Mouse (Mus musculus): ENCODE data around the gene Ugt8a. TPM values are rescaled to one million over a fixed set of nuclear protein-coding genes. Genes with fewer than 3 reads are reported as not detected.

Ugt8a gene
- total and polyA plus RNA-seq, 3 experiments: 0.08 TPM; not detected in 2

DNA sequence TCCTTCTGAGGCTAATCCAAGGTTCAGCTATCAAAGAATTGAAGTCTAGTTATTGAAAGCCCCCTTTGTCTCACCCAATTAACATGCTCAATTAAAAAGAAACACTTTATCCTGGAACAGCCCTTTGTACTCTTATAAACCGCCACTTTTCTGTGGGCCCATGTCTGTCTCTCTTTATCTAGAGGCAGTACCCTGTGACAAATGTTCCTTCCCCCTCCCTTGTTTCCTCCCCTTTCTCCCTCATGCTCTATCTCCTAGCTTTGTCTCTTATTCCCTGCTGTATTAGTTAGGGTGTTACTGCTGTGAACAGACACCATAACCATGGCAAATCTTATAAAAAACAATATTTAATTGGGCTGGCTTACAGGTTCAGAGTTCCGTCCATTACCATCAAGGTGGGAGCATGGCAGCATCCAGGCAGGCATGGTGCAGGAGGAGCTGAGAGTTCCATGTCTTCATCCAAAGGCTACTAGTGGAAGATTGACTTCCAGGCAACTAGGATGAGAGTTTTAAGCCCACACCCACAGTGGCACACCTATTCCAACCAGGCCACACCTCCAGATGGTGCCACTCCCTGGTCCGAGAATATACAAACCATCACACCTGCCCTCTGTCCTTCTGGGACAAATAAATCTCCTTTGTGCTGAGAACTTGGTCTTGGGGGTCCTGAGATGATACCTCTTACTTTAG is 17.9 kb upstream of the Ugt8a start:
- 67% methylated on average over 3 of the region's 3 CpGs for WGBS

GRCm38 (mm10) chr3:125954881-125955280 is 16.5 kb upstream of the Ugt8a start:
- Histone ChIP-seq H3K27ac (no peak overlapping the region), H3K4me3 (no peak overlapping the region), H3K4me1 (ENCODE audit: control insufficient read depth, insufficient read depth, low read length) (no peaks in the 10 kb centered on the region), H3K79me2 (replicated peaks; ENCODE audit: control insufficient read depth, insufficient read depth, low read length) (no peaks in the 10 kb centered on the region), H3K9ac (ENCODE audit: low read depth, low read length) (no peak overlapping the region), H3K36me3 (ENCODE audit: control insufficient read depth, insufficient read depth, low read length) (no peaks in the 10 kb centered on the region), H3K27me3 (ENCODE audit: control insufficient read depth, insufficient read depth, low read length) (no peaks in the 10 kb centered on the region)
- intact Hi-C loops (cut with DNase I): no loop called here
- WGBS: 53% methylated on average over 1 of the region's 1 CpGs
- TF ChIP-seq EP300 (IDR thresholded peaks at IDR 0.05; ENCODE audit: insufficient read depth, low read depth, low read length) (no peak), CTCF (IDR thresholded peaks at IDR 0.05) (no peak), POLR2A (IDR thresholded peaks at IDR 0.05; ENCODE audit: insufficient read depth, low read depth, low read length) (no peak)
- no peak for DNase-seq

More for the DNA sequence above, 17.9 kb upstream of the Ugt8a start:
- Histone ChIP-seq H3K27me3 (ENCODE audit: control insufficient read depth, insufficient read depth, low read length) (no peaks in the 10 kb centered on the region), H3K27ac (no peak overlapping the region), H3K4me3 (no peak overlapping the region), H3K36me3 (ENCODE audit: control insufficient read depth, insufficient read depth, low read length) (no peaks in the 10 kb centered on the region), H3K4me1 (ENCODE audit: control insufficient read depth, insufficient read depth, low read length) (no peaks in the 10 kb centered on the region), H3K9ac (ENCODE audit: low read depth, low read length) (no peak overlapping the region), H3K79me2 (replicated peaks; ENCODE audit: control insufficient read depth, insufficient read depth, low read length) (no peaks in the 10 kb centered on the region)
- no peak for TF ChIP-seq CTCF (IDR thresholded peaks at IDR 0.05)
- no peak for TF ChIP-seq POLR2A (IDR thresholded peaks at IDR 0.05; ENCODE audit: insufficient read depth, low read depth, low read length)
- TF ChIP-seq EP300 (IDR thresholded peaks at IDR 0.05; ENCODE audit: insufficient read depth, low read depth, low read length): no peak
- intact Hi-C loops (cut with DNase I): no loop called here
- DNase-seq: no peak

GRCm38 (mm10) chr3:125940811-125941210 is 2.4 kb upstream of the Ugt8a start:
- intact Hi-C loops (cut with DNase I): no loop called here
- Histone ChIP-seq H3K9ac (ENCODE audit: low read depth, low read length) (no peak overlapping the region), H3K36me3 (ENCODE audit: control insufficient read depth, insufficient read depth, low read length) (no peaks in the 10 kb centered on the region), H3K79me2 (replicated peaks; ENCODE audit: control insufficient read depth, insufficient read depth, low read length) (no peaks in the 10 kb centered on the region), H3K4me1 (ENCODE audit: control insufficient read depth, insufficient read depth, low read length) (no peaks in the 10 kb centered on the region; the same call in 1 of the 2 replicates), H3K4me3 (no peak overlapping the region), H3K27ac (no peak overlapping the region), H3K27me3 (ENCODE audit: control insufficient read depth, insufficient read depth, low read length) (peaks cover 8% of the 10 kb centered on the region; the same call in 1 of the 2 replicates)
- DNase-seq: no peak
- TF ChIP-seq CTCF (IDR thresholded peaks at IDR 0.05) (no peak), POLR2A (IDR thresholded peaks at IDR 0.05; ENCODE audit: insufficient read depth, low read depth, low read length) (no peak), EP300 (IDR thresholded peaks at IDR 0.05; ENCODE audit: insufficient read depth, low read depth, low read length) (no peak)
- 63% methylated on average over 3 of the region's 3 CpGs for WGBS

- H3K9ac ChIP-seq (ENCODE audit: low read depth, low read length): no peak overlapping the region
- TF ChIP-seq POLR2A (IDR thresholded peaks at IDR 0.05; ENCODE audit: insufficient read depth, low read depth, low read length): no peak
- no peak for TF ChIP-seq EP300 (IDR thresholded peaks at IDR 0.05; ENCODE audit: insufficient read depth, low read depth, low read length)
- H3K36me3 ChIP-seq (ENCODE audit: control insufficient read depth, insufficient read depth, low read length): no peaks in the 10 kb centered on the region
- under 1% methylated on average over 34 of the region's 37 CpGs for WGBS
- H3K27me3 ChIP-seq (ENCODE audit: control insufficient read depth, insufficient read depth, low read length): peaks cover 8% of the 10 kb centered on the region; the same call in 1 of the 2 replicates
- intact Hi-C loops (cut with DNase I): no loop called here
- DNase-seq: no peak
- no peak overlapping the region for H3K4me3 ChIP-seq
- no peak overlapping the region for H3K27ac ChIP-seq
- H3K4me1 ChIP-seq (ENCODE audit: control insufficient read depth, insufficient read depth, low read length): no peaks in the 10 kb centered on the region; the same call in 1 of the 2 replicates
- no peaks in the 10 kb centered on the region for H3K79me2 ChIP-seq (replicated peaks; ENCODE audit: control insufficient read depth, insufficient read depth, low read length)
These were observed 314 bp upstream of the Ugt8a start for GRCm38 (mm10) chr3:125938756-125939109.

GRCm38 (mm10) chr3:125937536-125938091 is 805 bp downstream of the Ugt8a start:
- no peak for DNase-seq
- Histone ChIP-seq H3K27me3 (ENCODE audit: control insufficient read depth, insufficient read depth, low read length) (peaks cover 8% of the 10 kb centered on the region; the same call in 1 of the 2 replicates), H3K79me2 (replicated peaks; ENCODE audit: control insufficient read depth, insufficient read depth, low read length) (no peaks in the 10 kb centered on the region), H3K36me3 (ENCODE audit: control insufficient read depth, insufficient read depth, low read length) (no peaks in the 10 kb centered on the region), H3K4me3 (no peak overlapping the region), H3K9ac (ENCODE audit: low read depth, low read length) (no peak overlapping the region), H3K27ac (no peak overlapping the region), H3K4me1 (ENCODE audit: control insufficient read depth, insufficient read depth, low read length) (no peaks in the 10 kb centered on the region; the same call in 1 of the 2 replicates)
- 2% methylated on average over 41 of the region's 43 CpGs for WGBS
- TF ChIP-seq CTCF (IDR thresholded peaks at IDR 0.05): no peak
- no peak for TF ChIP-seq EP300 (IDR thresholded peaks at IDR 0.05; ENCODE audit: insufficient read depth, low read depth, low read length)
- no peak for TF ChIP-seq POLR2A (IDR thresholded peaks at IDR 0.05; ENCODE audit: insufficient read depth, low read depth, low read length)
- intact Hi-C loops (cut with DNase I): no loop called here

- intact Hi-C loops (cut with DNase I): no loop called here
- H3K4me1 ChIP-seq (ENCODE audit: control insufficient read depth, insufficient read depth, low read length): no peaks in the 10 kb centered on the region; the same call in 1 of the 2 replicates
These were observed 2.6 kb downstream of the Ugt8a start for GRCm38 (mm10) chr3:125935796-125936195.

More at GRCm38 (mm10) chr3:125935796-125936195, 2.6 kb downstream of the Ugt8a start:
- no peak overlapping the region for H3K9ac ChIP-seq (ENCODE audit: low read depth, low read length)
- peaks cover 8% of the 10 kb centered on the region; the same call in 1 of the 2 replicates for H3K27me3 ChIP-seq (ENCODE audit: control insufficient read depth, insufficient read depth, low read length)
- H3K4me3 ChIP-seq: no peak overlapping the region
- H3K79me2 ChIP-seq (replicated peaks; ENCODE audit: control insufficient read depth, insufficient read depth, low read length): no peaks in the 10 kb centered on the region
- no peak overlapping the region for H3K27ac ChIP-seq
- DNase-seq: no peak
- TF ChIP-seq CTCF (IDR thresholded peaks at IDR 0.05) (no peak), POLR2A (IDR thresholded peaks at IDR 0.05; ENCODE audit: insufficient read depth, low read depth, low read length) (no peak), EP300 (IDR thresholded peaks at IDR 0.05; ENCODE audit: insufficient read depth, low read depth, low read length) (no peak)
- no peaks in the 10 kb centered on the region for H3K36me3 ChIP-seq (ENCODE audit: control insufficient read depth, insufficient read depth, low read length)

Measured in heart, adult 2 months (tissue).